8 mouse cellular contexts compared by ENCODE assay signal in genomic region chr7:70369731-70370551, GRCm38 (mm10). TPM values are rescaled to one million over a fixed set of nuclear protein-coding genes. Genes with fewer than 3 reads are reported as not detected.
A peak's percentile ranks its signal among the peaks of the same experiment; 100 is the strongest.
DNase-seq lines count a peak whose midpoint lies in the region; ATAC-seq and TF ChIP-seq lines count a peak whose summit lies in the region.

No protein-coding gene starts in this region.

- peak; percentile 19 for DNase-seq in gastrocnemius, postnatal 10 days
- no peak for DNase-seq in gastrocnemius, postnatal 25 days
- peak; percentile 52 for DNase-seq in liver, embryonic 11.5 days (ENCODE audit: low spot score)
- DNase-seq in cerebellum, postnatal 25 days = no peak
- no peak for DNase-seq in frontal cortex, adult 2 months (ENCODE audit: extremely low spot score in 1 of 2, low spot score in 1 of 2)

- H3K4me3 ChIP-seq in embryonic facial prominence, embryonic 13.5 days = peak overlapping the region; percentile 36
- H3K4me3 ChIP-seq in hindbrain, embryonic 15.5 days = peak overlapping the region; percentile 34
- peak overlapping the region; percentile 23 for H3K4me3 ChIP-seq in liver, embryonic 11.5 days (ENCODE audit: low read depth, low read length)
- peak overlapping the region; percentile 10; the same call in 1 of the 2 replicates for H3K4me3 ChIP-seq in olfactory bulb, adult 2 months (ENCODE audit: insufficient read depth, low read depth, low read length)

- TF ChIP-seq CTCF in olfactory bulb, adult 2 months (IDR thresholded peaks at IDR 0.05; ENCODE audit: insufficient read depth, low read depth, low read length) = no peak

- no peaks in the 10 kb centered on the region for H3K36me3 ChIP-seq in embryonic facial prominence, embryonic 13.5 days
- H3K36me3 ChIP-seq in hindbrain, embryonic 15.5 days = no peaks in the 10 kb centered on the region
- no peaks in the 10 kb centered on the region for H3K36me3 ChIP-seq in liver, embryonic 11.5 days (ENCODE audit: control insufficient read depth, insufficient read depth, low read length)

- H3K27ac ChIP-seq in embryonic facial prominence, embryonic 13.5 days = no peak overlapping the region
- peak overlapping the region; percentile 74 for H3K27ac ChIP-seq in hindbrain, embryonic 15.5 days (replicated peaks)
- H3K27ac ChIP-seq in liver, embryonic 11.5 days (ENCODE audit: low read depth, low read length) = peak overlapping the region; percentile 0; the same call in 1 of the 2 replicates
- peak overlapping the region; percentile 48; the same call in 1 of the 2 replicates for H3K27ac ChIP-seq in olfactory bulb, adult 2 months (ENCODE audit: insufficient read depth, low read depth, low read length)

- TF ChIP-seq POLR2A in olfactory bulb, adult 2 months (IDR thresholded peaks at IDR 0.05; ENCODE audit: insufficient read depth, low read depth, low read length) = no peak

- peak overlapping the region; percentile 60 for H3K4me2 ChIP-seq in embryonic facial prominence, embryonic 13.5 days
- H3K4me2 ChIP-seq in hindbrain, embryonic 15.5 days = peak overlapping the region; percentile 82
- H3K4me2 ChIP-seq in liver, embryonic 11.5 days = peak overlapping the region; percentile 62

- no peak for ATAC-seq in embryonic facial prominence, embryonic 13.5 days (ENCODE audit: insufficient number of reproducible peaks, insufficient read depth, low FRiP score, low TSS enrichment, low read depth)
- no peak for ATAC-seq in hindbrain, embryonic 15.5 days (ENCODE audit: low FRiP score, low read depth)
- 0 out of 2 replicates have a peak, but pooled peaks have one; percentile 10 for ATAC-seq in liver, embryonic 11.5 days (replicated peaks; ENCODE audit: low FRiP score)

- H3K9me3 ChIP-seq in embryonic facial prominence, embryonic 13.5 days = no peaks in the 10 kb centered on the region
- no peaks in the 10 kb centered on the region for H3K9me3 ChIP-seq in hindbrain, embryonic 15.5 days
- no peaks in the 10 kb centered on the region for H3K9me3 ChIP-seq in liver, embryonic 11.5 days (ENCODE audit: control insufficient read depth, low read length)

- peaks cover 17% of the 10 kb centered on the region for H3K4me1 ChIP-seq in embryonic facial prominence, embryonic 13.5 days
- peaks cover 21% of the 10 kb centered on the region for H3K4me1 ChIP-seq in hindbrain, embryonic 15.5 days (replicated peaks)
- peaks cover 7% of the 10 kb centered on the region; the same call in 1 of the 2 replicates for H3K4me1 ChIP-seq in liver, embryonic 11.5 days (replicated peaks; ENCODE audit: control insufficient read depth, insufficient read depth, low read length)
- peaks cover 2% of the 10 kb centered on the region; the same call in 1 of the 2 replicates for H3K4me1 ChIP-seq in olfactory bulb, adult 2 months (ENCODE audit: control insufficient read depth, insufficient read depth, low read length)

- peak overlapping the region; percentile 52 for H3K9ac ChIP-seq in embryonic facial prominence, embryonic 13.5 days
- H3K9ac ChIP-seq in hindbrain, embryonic 15.5 days = peak overlapping the region; percentile 29
- H3K9ac ChIP-seq in liver, embryonic 11.5 days (ENCODE audit: low read depth, low read length) = peak overlapping the region; percentile 38

- H3K27me3 ChIP-seq in embryonic facial prominence, embryonic 13.5 days = peaks cover 86% of the 10 kb centered on the region
- H3K27me3 ChIP-seq in hindbrain, embryonic 15.5 days = peaks cover 41% of the 10 kb centered on the region
- peaks cover 68% of the 10 kb centered on the region for H3K27me3 ChIP-seq in liver, embryonic 11.5 days (replicated peaks; ENCODE audit: control insufficient read depth, insufficient read depth, low read length)

- WGBS in embryonic facial prominence, embryonic 13.5 days = 3% methylated on average over 47 of the region's 47 CpGs
- WGBS in hindbrain, embryonic 15.5 days = under 1% methylated on average over 47 of the region's 47 CpGs
- WGBS in liver, embryonic 11.5 days = 5% methylated on average over 47 of the region's 47 CpGs
- WGBS in olfactory bulb, adult 2 months = 3% methylated on average over 47 of the region's 47 CpGs

RNA-seq across cellular contexts. Expression of gene Nr2f2, which starts 3.4 kb away (rescaled TPM):
- total RNA-seq in gastrocnemius, postnatal 10 days (2021) = 10 to 100 TPM; 32.7 to 39.2 TPM
- 10 to 100 TPM; 15.1 to 21.7 TPM for total RNA-seq in gastrocnemius, postnatal 25 days (2021)
- 36.0 and 42.9 TPM in 2 replicates for polyA plus RNA-seq in embryonic facial prominence, embryonic 13.5 days (2015; fragmentation: Nextera tagmentation; extraction: Ambion mirVana)
- polyA plus RNA-seq in hindbrain, embryonic 15.5 days (2015; fragmentation: Nextera tagmentation; extraction: Ambion mirVana) = 87.2 and 90.1 TPM in 2 replicates
- 49.6 and 49.7 TPM in 2 replicates for polyA plus RNA-seq in liver, embryonic 11.5 days (2014; fragmentation: Nextera tagmentation; extraction: Ambion mirVana)
- not detected in 2 replicates for polyA plus RNA-seq in olfactory bulb, adult 2 months (2012; ENCODE audit: insufficient read depth, insufficient read length, low replicate concordance, missing spikeins)
- polyA plus RNA-seq in frontal cortex, adult 2 months (2012; rRNA removed) = 29.0 and 30.2 TPM in 2 replicates

Comparison
In these comparisons a context has a peak if more than half of its experiments do, and no peak if none do; other contexts are left out.
1. DNase-seq: peak in gastrocnemius, postnatal 10 days (single experiment) and liver, embryonic 11.5 days (single experiment); none in gastrocnemius, postnatal 25 days (single experiment), cerebellum, postnatal 25 days (0 of 2) and frontal cortex, adult 2 months (0 of 2).
2. RNA of gene Nr2f2, which starts 3.4 kb away (polyA plus RNA-seq): 87.2 to 90.1 TPM in hindbrain, embryonic 15.5 days, 49.6 to 49.7 TPM in liver, embryonic 11.5 days, 36.0 to 42.9 TPM in embryonic facial prominence, embryonic 13.5 days and 29.0 to 30.2 TPM in frontal cortex, adult 2 months; not detected in olfactory bulb, adult 2 months; every median in the first group is over 10 times any median in the second.
3. Peak in every context shown above with its lines, with median percentiles within 50 percentile points of each other: H3K4me2 ChIP-seq, H3K4me3 ChIP-seq and H3K9ac ChIP-seq.